Mouse (Mus musculus): ENCODE data around the gene Sox13. TPM values are rescaled to one million over a fixed set of nuclear protein-coding genes. Genes with fewer than 3 reads are reported as not detected.
A peak's percentile ranks its signal among the peaks of the same experiment; 100 is the strongest.

The Sox13 gene
- polyA plus RNA-seq, 1 experiment from 2014 or later, result 33.6 TPM

DNA sequence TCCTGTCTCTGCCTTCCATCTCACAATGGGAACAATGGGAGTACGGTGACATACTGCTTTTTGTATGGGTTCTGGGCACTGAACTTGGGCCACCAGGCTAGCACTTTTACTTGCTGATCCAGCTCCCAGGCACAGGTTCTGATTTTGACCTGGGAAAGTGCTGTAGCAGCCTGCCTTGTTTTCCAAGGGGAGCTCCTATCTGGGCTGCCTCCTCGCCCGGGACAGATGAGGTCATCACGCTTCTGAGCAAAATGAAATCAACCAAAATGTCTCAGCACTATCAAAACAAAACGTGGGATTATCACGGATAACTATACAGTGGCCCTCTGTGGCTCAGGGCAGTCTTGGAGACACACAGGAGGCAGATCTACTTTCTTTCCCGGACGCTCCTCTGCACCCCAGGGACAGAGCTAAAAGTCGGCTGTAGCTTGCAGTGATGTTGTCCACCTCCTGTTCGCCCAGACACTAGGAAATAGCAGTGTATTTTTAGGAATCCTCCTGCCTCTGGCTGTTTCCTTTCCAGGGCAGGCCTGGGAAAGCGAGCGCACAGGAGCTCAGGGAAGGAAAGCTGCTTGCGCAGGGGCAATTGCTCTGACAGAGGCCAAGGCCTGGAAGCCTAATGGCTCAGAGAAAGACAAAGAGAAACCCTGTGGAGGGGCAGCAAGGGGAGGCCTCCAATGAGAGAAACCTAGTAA is 27.8 kb upstream of the Sox13 start:
- Histone ChIP-seq H3K9ac (replicated peaks) (no peak overlapping the region), H3K9me3 (no peaks in the 10 kb centered on the region), H3K4me1 (peaks cover 18% of the 10 kb centered on the region), H3K4me2 (replicated peaks) (no peak overlapping the region), H3K27ac (replicated peaks) (no peak overlapping the region), H3K27me3 (no peaks in the 10 kb centered on the region), H3K36me3 (no peaks in the 10 kb centered on the region), H3K4me3 (no peak overlapping the region)
- ATAC-seq (ENCODE audit: low FRiP score, low read depth), result no peak
- WGBS, result 57% methylated on average over 13 of the region's 13 CpGs

DNA sequence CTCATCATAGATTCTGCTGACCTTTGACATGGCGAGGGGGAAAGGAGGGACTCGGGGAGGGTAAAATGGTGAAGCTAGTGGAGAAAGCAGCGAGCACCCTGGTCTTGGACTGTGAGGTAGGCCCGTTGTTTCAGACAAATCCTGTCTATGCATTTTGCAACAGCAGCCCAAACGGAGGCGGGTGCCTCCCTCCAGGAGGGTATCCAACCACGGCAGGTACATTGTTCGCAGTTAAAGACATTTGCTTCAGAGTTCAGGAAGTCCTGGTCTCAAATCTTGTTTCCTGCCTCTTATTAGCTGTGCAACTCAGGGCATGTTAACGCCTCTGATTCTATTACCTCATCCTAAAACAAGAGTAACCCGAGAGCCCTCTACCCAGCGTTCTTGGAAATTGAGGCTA is 26.8 kb upstream of the Sox13 start:
- no peaks in the 10 kb centered on the region for H3K27me3 ChIP-seq
- WGBS, result 67% methylated on average over 11 of the region's 11 CpGs
- H3K27ac ChIP-seq (replicated peaks), result no peak overlapping the region
- no peak for ATAC-seq (ENCODE audit: low FRiP score, low read depth)
- no peaks in the 10 kb centered on the region for H3K9me3 ChIP-seq
- H3K4me1 ChIP-seq, result peaks cover 18% of the 10 kb centered on the region
- H3K4me3 ChIP-seq, result no peak overlapping the region
- H3K36me3 ChIP-seq, result no peaks in the 10 kb centered on the region
- H3K9ac ChIP-seq (replicated peaks), result no peak overlapping the region
- H3K4me2 ChIP-seq (replicated peaks), result no peak overlapping the region

DNA sequence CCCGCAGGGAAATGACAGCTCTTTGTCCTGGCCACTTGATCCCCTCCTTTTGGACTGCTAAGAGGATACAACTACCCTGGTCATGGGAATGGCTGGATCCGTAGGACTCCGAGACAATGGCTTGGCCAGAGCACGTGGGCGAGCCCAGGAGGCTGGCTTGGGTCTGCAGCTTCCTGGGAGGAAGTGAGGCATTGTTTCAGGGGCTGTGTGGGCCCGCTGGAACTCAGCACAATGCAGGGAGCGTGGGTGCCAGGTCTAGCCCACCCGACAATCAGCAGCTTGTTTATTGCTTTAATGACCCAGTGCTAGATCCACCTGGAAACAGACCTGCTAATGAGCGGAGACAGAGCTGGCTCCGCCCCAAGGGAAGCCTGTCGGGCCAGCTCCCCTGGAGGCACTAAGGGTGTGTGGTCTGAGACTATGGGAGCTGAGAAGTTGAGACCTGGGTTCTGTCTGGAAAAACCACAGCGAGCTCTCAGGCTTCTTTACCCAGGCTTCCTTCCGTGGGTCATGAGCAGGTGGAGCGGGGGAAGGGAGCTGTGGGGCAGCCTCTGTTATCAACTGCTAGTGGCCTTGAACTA is 24.3 kb upstream of the Sox13 start:
- Histone ChIP-seq H3K4me2 (replicated peaks) (no peak overlapping the region), H3K9me3 (peaks cover 1% of the 10 kb centered on the region; the same call in 1 of the 2 replicates), H3K4me1 (peaks cover 18% of the 10 kb centered on the region), H3K27me3 (no peaks in the 10 kb centered on the region), H3K27ac (replicated peaks) (no peak overlapping the region), H3K4me3 (no peak overlapping the region), H3K9ac (replicated peaks) (no peak overlapping the region), H3K36me3 (no peaks in the 10 kb centered on the region)
- WGBS, result 41% methylated on average over 14 of the region's 14 CpGs
- peak; percentile 41; the same call in 1 of the 2 replicates for ATAC-seq (ENCODE audit: low FRiP score, low read depth)

DNA sequence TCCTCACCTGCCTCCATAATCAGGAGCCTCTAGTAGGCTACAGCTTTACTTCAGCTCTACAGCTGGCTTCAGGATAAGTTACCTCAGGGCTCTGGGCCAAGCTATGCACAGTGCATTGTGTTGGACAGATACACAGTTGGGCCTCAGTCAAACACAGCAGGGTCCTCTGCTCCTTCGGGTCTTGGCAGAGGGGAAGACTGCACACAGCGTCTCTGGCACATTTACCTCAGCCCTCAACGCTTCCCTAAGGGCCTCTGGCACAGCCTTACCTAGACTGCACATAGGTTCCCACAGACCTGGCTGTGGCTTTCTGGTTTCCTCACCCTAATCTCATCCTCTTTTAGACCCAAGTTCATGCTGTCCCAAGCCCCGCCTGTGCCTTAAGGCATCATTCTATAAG is 22.1 kb upstream of the Sox13 start:
- Histone ChIP-seq H3K4me1 (peaks cover 7% of the 10 kb centered on the region), H3K27ac (replicated peaks) (no peak overlapping the region), H3K27me3 (no peaks in the 10 kb centered on the region), H3K36me3 (no peaks in the 10 kb centered on the region), H3K9ac (replicated peaks) (no peak overlapping the region), H3K4me2 (replicated peaks) (no peak overlapping the region), H3K4me3 (no peak overlapping the region), H3K9me3 (peaks cover 12% of the 10 kb centered on the region)
- 95% methylated on average over 4 of the region's 4 CpGs for WGBS
- no peak for ATAC-seq (ENCODE audit: low FRiP score, low read depth)

DNA sequence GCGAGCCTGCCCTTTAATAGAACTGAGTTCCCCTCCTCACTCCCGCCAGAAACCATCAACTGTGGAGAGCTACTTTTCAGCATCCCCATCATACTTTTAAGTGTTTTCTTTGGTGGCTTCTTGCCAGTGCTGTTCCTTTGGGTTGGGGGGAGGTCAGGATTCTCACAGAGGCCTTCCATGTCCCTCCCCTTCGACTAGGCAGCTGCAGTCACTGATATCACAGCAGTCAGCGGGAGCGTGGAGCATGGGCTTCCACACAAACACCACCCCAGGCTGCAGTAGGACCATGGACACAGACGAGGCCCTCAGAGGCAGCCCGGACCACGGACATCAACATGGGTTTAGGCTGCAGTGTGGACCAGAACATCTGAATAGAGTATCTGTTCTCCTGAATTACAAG is 20.1 kb upstream of the Sox13 start:
- no peaks in the 10 kb centered on the region for H3K36me3 ChIP-seq
- H3K27ac ChIP-seq (replicated peaks), result no peak overlapping the region
- no peak overlapping the region for H3K9ac ChIP-seq (replicated peaks)
- ATAC-seq (ENCODE audit: low FRiP score, low read depth), result no peak
- no peak overlapping the region for H3K4me3 ChIP-seq
- 88% methylated on average over 8 of the region's 8 CpGs for WGBS
- no peaks in the 10 kb centered on the region for H3K27me3 ChIP-seq
- peaks cover 12% of the 10 kb centered on the region for H3K9me3 ChIP-seq
- H3K4me1 ChIP-seq, result peaks cover 7% of the 10 kb centered on the region
- no peak overlapping the region for H3K4me2 ChIP-seq (replicated peaks)

DNA sequence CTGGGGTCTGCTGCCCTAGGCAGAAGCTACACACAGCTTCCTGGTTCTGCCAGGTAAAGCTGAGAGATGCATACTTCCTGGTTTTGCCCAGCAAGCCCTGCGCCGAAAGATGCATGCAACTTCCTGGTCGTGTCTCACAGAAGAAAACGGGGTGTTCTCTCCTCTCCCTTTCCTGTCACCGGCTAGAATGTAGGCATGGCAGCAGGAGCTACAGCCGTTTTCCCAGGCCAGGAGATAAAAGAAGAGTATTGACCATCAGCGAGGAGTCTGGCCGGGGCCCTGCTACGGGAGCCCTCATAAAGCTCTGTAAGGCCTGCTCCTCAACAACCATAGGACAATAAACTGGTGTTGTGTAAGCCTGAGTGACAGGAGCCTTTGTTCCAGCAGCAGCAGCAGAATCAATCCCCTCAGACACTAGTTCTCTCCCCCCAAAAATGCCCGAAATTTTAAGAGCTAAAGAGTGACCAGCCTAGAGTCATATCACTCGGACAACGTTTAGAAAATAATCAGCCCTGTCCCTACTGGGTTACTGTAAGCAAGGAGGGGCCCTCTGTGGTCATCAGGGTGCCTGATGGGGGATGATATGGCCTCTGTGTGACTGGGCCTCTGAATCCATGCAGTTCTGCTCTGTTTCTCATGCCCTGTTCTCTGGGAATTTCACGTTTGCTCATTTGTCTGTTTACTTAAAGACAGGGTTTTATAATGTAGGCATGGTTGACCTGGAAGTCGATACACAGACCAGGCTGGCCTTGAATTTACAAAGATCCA is 13.9 kb upstream of the Sox13 start:
- no peak overlapping the region for H3K4me3 ChIP-seq
- H3K36me3 ChIP-seq, result no peaks in the 10 kb centered on the region
- WGBS, result 14% methylated on average over 14 of the region's 14 CpGs
- peak; percentile 58 for ATAC-seq (ENCODE audit: low FRiP score, low read depth)
- H3K27me3 ChIP-seq, result no peaks in the 10 kb centered on the region
- H3K4me1 ChIP-seq, result peaks cover 34% of the 10 kb centered on the region
- H3K4me2 ChIP-seq (replicated peaks), result peak overlapping the region; percentile 17
- H3K9ac ChIP-seq (replicated peaks), result no peak overlapping the region
- H3K9me3 ChIP-seq, result peaks cover 8% of the 10 kb centered on the region; the same call in 1 of the 2 replicates
- H3K27ac ChIP-seq (replicated peaks), result peak overlapping the region; percentile 80

DNA sequence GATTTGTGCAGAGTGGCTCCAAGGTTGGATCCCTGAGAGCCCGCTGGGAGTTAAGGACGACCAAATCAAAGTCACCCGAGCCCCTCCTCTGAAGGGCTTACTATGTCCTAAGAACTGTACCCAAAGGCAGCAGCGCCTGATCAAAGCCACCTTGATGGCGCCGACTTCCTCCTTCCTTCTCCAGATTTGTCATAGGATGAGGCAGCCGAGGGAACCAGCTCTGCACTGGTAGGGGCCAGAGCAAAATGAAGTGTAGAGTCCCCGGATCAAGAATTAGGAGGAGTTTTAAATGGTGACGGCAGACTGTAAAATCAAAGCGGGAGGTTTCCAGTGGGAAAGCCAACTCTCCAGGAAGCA is 10.6 kb upstream of the Sox13 start:
- H3K27ac ChIP-seq (replicated peaks), result peak overlapping the region; percentile 81
- 9% methylated on average over 10 of the region's 10 CpGs for WGBS
- no peaks in the 10 kb centered on the region for H3K27me3 ChIP-seq
- H3K4me1 ChIP-seq, result peaks cover 40% of the 10 kb centered on the region
- 0 out of 2 replicates have a peak, but pooled peaks cover 4% of the 10 kb centered on the region for H3K9me3 ChIP-seq
- no peak overlapping the region for H3K4me3 ChIP-seq
- H3K36me3 ChIP-seq, result no peaks in the 10 kb centered on the region
- no peak overlapping the region for H3K9ac ChIP-seq (replicated peaks)
- H3K4me2 ChIP-seq (replicated peaks), result peak overlapping the region; percentile 43
- no peak for ATAC-seq (ENCODE audit: low FRiP score, low read depth)

DNA sequence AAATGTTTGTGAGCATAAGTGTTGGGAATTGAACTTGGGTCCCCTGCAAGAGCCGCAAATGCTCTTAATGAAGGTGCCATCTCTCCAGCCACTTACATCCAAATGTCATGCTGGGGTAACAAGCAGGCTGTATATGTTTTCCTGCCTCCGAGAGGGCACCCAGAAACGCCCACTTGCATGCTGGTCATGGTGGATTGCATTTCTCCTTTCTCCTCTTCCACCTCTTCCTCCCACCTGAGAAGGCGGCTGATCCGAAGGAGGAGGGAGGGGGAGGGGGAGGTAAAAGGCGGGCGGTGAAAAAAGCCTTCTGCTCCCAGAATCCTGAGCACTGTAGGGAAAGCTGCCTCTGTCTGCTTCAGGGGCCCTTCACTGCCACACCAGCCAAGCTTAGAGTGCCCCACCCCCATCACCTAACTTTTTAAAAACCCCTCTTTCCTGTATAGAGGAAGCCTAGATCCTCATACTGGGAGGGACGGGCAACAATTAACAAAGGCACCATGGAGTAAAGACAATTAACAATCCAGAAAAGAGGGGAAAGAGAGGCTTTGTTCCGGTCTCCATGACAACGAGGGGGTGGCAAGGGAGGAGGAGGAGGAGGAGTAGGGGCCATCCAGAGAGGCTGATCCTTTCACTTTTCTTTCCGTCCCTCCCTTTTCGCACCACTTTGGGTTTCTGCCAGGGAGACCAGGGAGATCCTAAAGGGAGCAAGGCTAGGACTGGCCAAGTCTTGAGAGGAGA is 10.0 kb upstream of the Sox13 start:
- Histone ChIP-seq H3K4me2 (replicated peaks) (peak overlapping the region; percentile 43), H3K27me3 (no peaks in the 10 kb centered on the region), H3K9me3 (0 out of 2 replicates have a peak, but pooled peaks cover 5% of the 10 kb centered on the region), H3K4me3 (0 out of 2 replicates have a peak overlapping the region, but pooled peaks have one; percentile 5), H3K27ac (replicated peaks) (peak overlapping the region; percentile 81), H3K9ac (replicated peaks) (peak overlapping the region; percentile 31; the same call in 1 of the 2 replicates), H3K36me3 (no peaks in the 10 kb centered on the region), H3K4me1 (peaks cover 40% of the 10 kb centered on the region)
- 6% methylated on average over 6 of the region's 12 CpGs for WGBS
- peak; percentile 90 for ATAC-seq (ENCODE audit: low FRiP score, low read depth)

DNA sequence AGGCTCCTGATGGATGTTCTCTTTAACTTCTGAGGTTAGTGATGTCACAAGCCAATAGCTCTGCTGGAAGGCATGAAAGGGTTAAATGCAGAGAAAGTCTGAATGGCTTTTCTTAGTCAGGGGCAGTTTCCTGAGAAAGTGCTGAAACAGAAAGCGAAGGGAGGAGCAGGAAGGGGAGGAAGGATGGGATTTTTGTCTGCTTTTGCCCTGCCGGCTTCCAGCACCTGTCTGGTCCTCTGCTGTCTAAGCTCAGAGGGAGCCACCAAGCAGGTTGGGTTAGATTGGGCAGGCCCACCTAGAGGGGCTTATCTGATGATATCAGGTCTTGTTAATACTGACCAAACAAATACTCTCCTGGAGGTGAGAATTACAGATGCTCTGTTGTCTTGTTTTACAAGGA is 8.4 kb upstream of the Sox13 start:
- Histone ChIP-seq H3K27ac (replicated peaks) (peak overlapping the region; percentile 39), H3K4me2 (replicated peaks) (no peak overlapping the region), H3K9ac (replicated peaks) (no peak overlapping the region), H3K4me3 (no peak overlapping the region), H3K27me3 (no peaks in the 10 kb centered on the region), H3K36me3 (no peaks in the 10 kb centered on the region), H3K9me3 (0 out of 2 replicates have a peak, but pooled peaks cover 5% of the 10 kb centered on the region), H3K4me1 (peaks cover 31% of the 10 kb centered on the region)
- 28% methylated on average over 2 of the region's 2 CpGs for WGBS
- ATAC-seq (ENCODE audit: low FRiP score, low read depth), result no peak

DNA sequence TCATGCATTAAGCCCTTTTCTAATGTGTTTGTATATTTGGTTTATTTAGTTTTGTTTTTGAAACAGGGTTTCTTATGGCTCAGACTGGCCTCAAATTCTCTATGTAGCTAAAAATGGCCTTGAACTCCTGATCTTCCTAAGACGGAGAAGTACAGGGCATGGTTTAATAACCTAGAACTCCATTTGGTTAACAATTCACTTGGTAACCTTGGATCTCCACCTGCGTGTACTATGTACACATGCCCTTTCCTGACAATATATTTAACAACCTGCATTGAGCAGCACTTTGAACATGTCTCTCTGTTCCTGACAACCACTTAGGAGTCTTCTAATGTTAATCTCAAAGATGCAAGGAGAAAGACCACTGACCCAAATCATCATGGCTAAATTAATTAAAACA is 7.0 kb upstream of the Sox13 start:
- Histone ChIP-seq H3K27me3 (no peaks in the 10 kb centered on the region), H3K4me2 (replicated peaks) (no peak overlapping the region), H3K4me1 (peaks cover 26% of the 10 kb centered on the region), H3K4me3 (no peak overlapping the region), H3K36me3 (no peaks in the 10 kb centered on the region), H3K9me3 (0 out of 2 replicates have a peak, but pooled peaks cover 5% of the 10 kb centered on the region), H3K9ac (replicated peaks) (no peak overlapping the region), H3K27ac (replicated peaks) (no peak overlapping the region)
- no peak for ATAC-seq (ENCODE audit: low FRiP score, low read depth)
- 98% methylated on average over 2 of the region's 2 CpGs for WGBS

DNA sequence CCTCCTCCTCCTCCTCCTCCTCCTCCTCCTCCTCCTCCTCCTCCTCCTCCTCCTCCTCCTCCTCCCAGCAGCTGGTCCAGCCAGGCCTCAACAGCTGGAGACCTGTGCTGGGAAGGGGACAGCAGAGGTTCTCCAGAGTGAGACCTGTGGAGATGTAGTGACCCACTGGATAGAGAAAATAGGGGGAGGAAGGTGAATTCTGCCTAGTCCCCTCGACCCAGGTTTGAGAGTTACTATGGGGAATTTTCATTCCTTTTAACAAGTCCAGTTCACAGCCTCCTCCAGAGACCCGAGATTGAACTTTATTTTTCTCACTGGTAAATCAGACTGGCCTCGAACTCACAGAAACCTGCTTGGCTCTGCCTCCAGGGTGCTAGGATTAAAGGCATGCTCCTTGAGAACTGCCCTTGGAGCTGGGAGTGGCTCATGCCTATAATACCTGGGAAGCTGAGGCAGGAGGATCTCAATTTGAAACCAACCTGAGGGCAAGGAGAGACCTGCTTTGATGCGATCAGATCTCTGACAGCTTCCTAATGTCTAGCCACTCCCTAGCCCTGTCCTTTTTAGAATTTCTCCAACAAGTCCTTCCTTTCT is 467 bp upstream of the Sox13 start:
- 62% methylated on average over 4 of the region's 4 CpGs for WGBS
- Histone ChIP-seq H3K4me1 (peaks cover 32% of the 10 kb centered on the region), H3K9me3 (no peaks in the 10 kb centered on the region), H3K4me2 (replicated peaks) (peak overlapping the region; percentile 88), H3K27ac (replicated peaks) (peak overlapping the region; percentile 96), H3K9ac (replicated peaks) (0 out of 2 replicates have a peak overlapping the region, but pooled peaks have one; percentile 95), H3K27me3 (no peaks in the 10 kb centered on the region; the same call in 1 of the 2 replicates), H3K4me3 (peak overlapping the region; percentile 91), H3K36me3 (no peaks in the 10 kb centered on the region)
- ATAC-seq (ENCODE audit: low FRiP score, low read depth), result peak; percentile 32; the same call in 1 of the 2 replicates
